Mouse (Mus musculus) limb, embryonic 15.5 days (tissue): ENCODE data around the gene Hsd17b14. TPM values are rescaled to one million over a fixed set of nuclear protein-coding genes. Genes with fewer than 3 reads are reported as not detected.

Source experiments
- polyA plus RNA-seq: library from polyadenylated mRNA; unstranded; fragments of >200 nt; fragmentation: Nextera tagmentation; extraction: Ambion mirVana; gene quantifications from 2 replicates; pipeline ENCODE4 v1.2.1, GENCODE M21; 2015

The Hsd17b14 gene
- polyA plus RNA-seq, 1 experiment from 2014 or later: 1.1 TPM

Other genes with a start within 250 kb of the Hsd17b14 start
- gene Trpm4, start 221.1 kb upstream of the Hsd17b14 start, polyA plus RNA-seq: 22.0 and 22.6 TPM in 2 replicates
- 6.5 and 15.1 TPM in 2 replicates for gene Hrc, start 219.6 kb upstream of the Hsd17b14 start, polyA plus RNA-seq
- gene Ppfia3, start 187.9 kb upstream of the Hsd17b14 start, polyA plus RNA-seq: 7.8 and 9.1 TPM in 2 replicates
- 2.3 and 2.5 TPM in 2 replicates for gene Lin7b, start 184.3 kb upstream of the Hsd17b14 start, polyA plus RNA-seq
- 199 and 204 TPM in 2 replicates for gene Snrnp70, start 159.2 kb upstream of the Hsd17b14 start, polyA plus RNA-seq
- 0.10 and 0.12 TPM in 2 replicates for gene Kcna7, start 149.2 kb upstream of the Hsd17b14 start, polyA plus RNA-seq
- 1.9 and 3.0 TPM in 2 replicates for gene Ntf5, start 141.2 kb upstream of the Hsd17b14 start, polyA plus RNA-seq
- not detected in 2 replicates for gene Lhb, start 134.1 kb upstream of the Hsd17b14 start, polyA plus RNA-seq
- 39.0 and 43.5 TPM in 2 replicates for gene Gys1, start 120.0 kb upstream of the Hsd17b14 start, polyA plus RNA-seq
- 122 and 125 TPM in 2 replicates for gene Ruvbl2, start 116.8 kb upstream of the Hsd17b14 start, polyA plus RNA-seq
- 4,640 and 4,716 TPM in 2 replicates for gene Ftl1, start 95.0 kb upstream of the Hsd17b14 start, polyA plus RNA-seq
- gene Bax, start 88.0 kb upstream of the Hsd17b14 start, polyA plus RNA-seq: 145 and 146 TPM in 2 replicates
- 0.61 and 1.0 TPM in 2 replicates for gene Tulp2, start 73.0 kb upstream of the Hsd17b14 start, polyA plus RNA-seq
- not detected in 2 replicates for gene Gm45808, start 68.1 kb upstream of the Hsd17b14 start, polyA plus RNA-seq
- 3.1 and 3.3 TPM in 2 replicates for gene Dhdh, start 66.1 kb upstream of the Hsd17b14 start, polyA plus RNA-seq
- 279 and 295 TPM in 2 replicates for gene Nucb1, start 44.5 kb upstream of the Hsd17b14 start, polyA plus RNA-seq
- 22.3 and 26.1 TPM in 2 replicates for gene Ppp1r15a, start 28.6 kb upstream of the Hsd17b14 start, polyA plus RNA-seq
- gene Plekha4, start 28.6 kb upstream of the Hsd17b14 start, polyA plus RNA-seq: 5.7 and 6.8 TPM in 2 replicates
- gene Bcat2, start 15.3 kb downstream of the Hsd17b14 start, polyA plus RNA-seq: 63.4 and 64.4 TPM in 2 replicates
- gene Fgf21, start 60.6 kb downstream of the Hsd17b14 start, polyA plus RNA-seq: 0.58 and 0.93 TPM in 2 replicates
- gene Fut1, start 62.4 kb downstream of the Hsd17b14 start, polyA plus RNA-seq: 2.9 and 3.3 TPM in 2 replicates
- gene Izumo1, start 66.9 kb downstream of the Hsd17b14 start, polyA plus RNA-seq: 0.14 and 0.27 TPM in 2 replicates
- gene Rasip1, start 72.6 kb downstream of the Hsd17b14 start, polyA plus RNA-seq: 11.4 and 12.0 TPM in 2 replicates
- gene Mamstr, start 85.1 kb downstream of the Hsd17b14 start, polyA plus RNA-seq: 21.9 and 36.8 TPM in 2 replicates
- 7.7 and 8.0 TPM in 2 replicates for gene Fut2, start 111.5 kb downstream of the Hsd17b14 start, polyA plus RNA-seq
- gene Ntn5, start 129.1 kb downstream of the Hsd17b14 start, polyA plus RNA-seq: 0.50 and 2.6 TPM in 2 replicates
- 0.56 and 0.97 TPM in 2 replicates for gene Sec1, start 139.5 kb downstream of the Hsd17b14 start, polyA plus RNA-seq
- 13.3 and 13.7 TPM in 2 replicates for gene Car11, start 144.9 kb downstream of the Hsd17b14 start, polyA plus RNA-seq
- gene Dbp, start 150.2 kb downstream of the Hsd17b14 start, polyA plus RNA-seq: 4.3 and 4.7 TPM in 2 replicates
- 942 and 1,034 TPM in 2 replicates for gene Rpl18, start 160.6 kb downstream of the Hsd17b14 start, polyA plus RNA-seq
- gene Sphk2, start 163.1 kb downstream of the Hsd17b14 start, polyA plus RNA-seq: 38.5 and 39.7 TPM in 2 replicates
- 0.76 and 0.78 TPM in 2 replicates for gene Fam83e, start 166.3 kb downstream of the Hsd17b14 start, polyA plus RNA-seq
- gene Spaca4, start 170.9 kb downstream of the Hsd17b14 start, polyA plus RNA-seq: not detected in 2 replicates
- 1.6 and 2.0 TPM in 2 replicates for gene Lmtk3, start 228.8 kb downstream of the Hsd17b14 start, polyA plus RNA-seq
- 82.1 and 91.0 TPM in 2 replicates for gene Sult2b1, start 229.8 kb downstream of the Hsd17b14 start, polyA plus RNA-seq